Mouse (Mus musculus): Measurements from ENCODE around the gene Abraxas2.

Gene Abraxas2

DNA sequence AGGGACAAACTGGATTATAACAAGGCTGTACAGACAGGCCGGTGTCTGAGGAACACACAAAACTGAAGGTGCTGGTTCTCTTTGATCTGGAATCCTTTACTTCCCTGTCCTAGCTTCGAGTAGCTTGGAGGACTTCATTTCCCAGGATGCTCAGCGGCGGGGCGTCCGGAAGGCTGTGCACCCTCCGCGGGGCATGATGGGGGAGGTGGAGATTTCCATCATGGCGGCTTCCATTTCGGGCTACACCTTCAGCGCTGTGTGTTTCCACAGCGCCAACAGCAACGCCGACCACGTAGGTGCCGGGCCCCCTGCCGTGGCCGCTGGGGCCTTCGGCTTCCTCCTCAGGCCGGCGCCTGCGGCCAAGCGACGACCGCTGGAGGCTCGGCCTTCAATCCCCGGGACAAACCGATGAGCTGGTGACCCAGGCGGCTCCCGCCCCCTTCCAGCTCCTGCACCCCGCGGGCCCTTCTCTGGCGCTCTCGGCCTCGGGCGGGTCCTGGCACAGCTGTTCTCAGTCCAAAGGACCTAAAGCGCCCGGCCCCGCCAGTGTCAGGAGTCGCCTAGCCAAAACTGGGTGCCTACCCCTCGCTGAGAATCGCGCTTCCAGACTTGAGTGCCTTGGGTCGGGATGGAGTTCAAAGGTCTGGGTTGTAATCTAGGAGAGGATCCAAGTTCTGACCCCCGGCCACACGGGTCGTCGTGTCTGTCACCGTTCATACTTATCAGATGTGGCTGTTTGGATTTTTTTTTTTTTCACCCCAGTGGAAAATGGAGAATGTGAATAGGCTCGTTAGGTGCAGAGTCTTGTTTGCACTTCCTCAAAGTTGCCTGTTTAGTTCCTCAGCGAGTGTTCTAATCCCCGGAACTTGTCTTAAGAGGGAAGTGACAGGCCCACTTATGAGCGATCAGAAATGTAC, at the start of gene Abraxas2:
Gene Abraxas2 (plus strand): TSS at position 184 of the 917 bp plus-strand sequence.
- peak; percentile 79 for DNase-seq (ENCODE audit: low spot score)

DNA sequence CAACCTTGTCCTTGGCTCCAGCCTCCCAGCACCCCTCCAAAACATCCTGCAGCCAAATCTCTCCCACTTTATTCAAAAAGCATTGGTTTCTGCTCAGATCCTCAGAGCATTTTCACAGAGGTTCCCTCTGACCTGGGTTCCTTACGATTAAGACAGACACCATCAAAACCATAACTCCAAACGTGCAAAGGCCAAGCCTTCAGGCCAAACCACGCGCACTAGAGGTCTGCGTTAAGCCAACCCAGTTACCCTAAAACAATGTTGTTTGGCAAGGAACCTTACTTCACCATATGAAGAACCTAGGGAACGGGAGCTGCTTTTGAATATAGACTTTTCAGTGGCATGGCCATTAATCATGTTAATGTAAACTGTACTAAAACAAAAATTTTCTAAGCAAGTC, 49.3 kb upstream of the Abraxas2 start:
- no peak for DNase-seq (ENCODE audit: low spot score)

DNA sequence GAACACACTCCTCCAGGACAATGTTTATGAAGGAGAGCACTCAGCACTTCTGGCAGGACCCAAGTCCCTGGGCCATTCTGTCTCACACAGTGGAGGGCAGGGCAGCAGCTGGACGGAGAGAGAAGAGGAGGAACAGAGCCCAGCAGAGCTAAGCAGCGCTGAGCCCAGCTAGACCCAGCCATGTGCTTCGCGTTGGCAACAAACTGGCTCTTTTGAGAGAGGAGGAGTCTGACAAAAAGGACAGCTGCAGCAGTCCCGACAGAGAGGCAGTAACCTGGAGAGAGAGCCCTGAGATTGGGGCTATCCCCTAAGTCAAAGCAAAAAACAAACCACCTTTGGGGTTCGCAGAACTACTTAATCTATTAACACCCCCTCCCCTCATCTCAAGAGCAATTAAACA, 48.7 kb upstream of the Abraxas2 start:
- DNase-seq (ENCODE audit: low spot score) = no peak

- peak; percentile 89 for DNase-seq (ENCODE audit: low spot score)
Measured at GRCm38 (mm10) chr7:132810879-132811278, 48.1 kb upstream of the Abraxas2 start.

- no peak for DNase-seq (ENCODE audit: low spot score)
Measured at GRCm38 (mm10) chr7:132811716-132812618, 47.1 kb upstream of the Abraxas2 start.

DNA sequence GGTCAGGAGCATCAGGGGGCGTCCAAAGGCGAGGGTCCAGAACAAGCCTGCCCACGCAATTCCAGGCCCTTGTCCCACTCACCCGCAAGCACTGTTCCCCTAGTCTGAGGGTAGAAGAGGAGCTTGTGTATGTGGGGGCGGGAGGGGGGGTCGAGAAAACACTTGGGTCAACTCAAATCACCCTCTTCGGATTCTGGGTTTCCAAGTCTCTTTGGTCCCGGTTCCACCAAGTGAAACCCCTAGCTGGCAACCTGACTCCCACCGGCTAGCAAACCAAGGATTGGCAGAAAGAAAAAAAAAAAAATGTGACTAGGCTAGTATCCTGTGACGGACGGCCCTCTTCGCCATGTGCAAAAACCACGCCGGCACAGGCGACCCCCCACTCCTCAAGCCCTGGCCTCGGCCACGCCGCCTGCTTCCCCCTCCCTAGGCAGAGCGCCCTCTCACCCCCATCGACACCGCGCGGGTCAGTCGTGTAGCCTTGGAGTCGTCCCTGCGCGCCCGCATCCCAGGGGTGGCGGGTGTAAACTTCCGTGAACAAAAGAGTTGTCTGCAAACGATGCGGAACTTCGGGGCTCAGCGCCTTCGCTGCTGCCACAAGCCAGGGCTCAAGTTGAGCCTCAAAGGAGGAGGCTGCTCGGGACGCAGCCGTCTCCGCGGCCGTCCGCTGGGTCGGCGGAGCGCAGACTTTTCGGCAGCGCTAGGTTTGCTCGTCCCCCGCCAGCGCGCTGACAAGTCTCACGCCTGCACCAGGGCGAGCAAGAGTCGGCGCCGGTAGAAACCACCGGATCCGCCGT, 46.2 kb upstream of the Abraxas2 start:
- no peak for DNase-seq (ENCODE audit: low spot score)

GRCm38 (mm10) chr7:132813416-132814088, 45.5 kb upstream of the Abraxas2 start, which contains the start of gene Fam53b:
Fam53b (minus strand) TSS chr7:132813886.
- peak; percentile 58 for DNase-seq (ENCODE audit: low spot score)

DNA sequence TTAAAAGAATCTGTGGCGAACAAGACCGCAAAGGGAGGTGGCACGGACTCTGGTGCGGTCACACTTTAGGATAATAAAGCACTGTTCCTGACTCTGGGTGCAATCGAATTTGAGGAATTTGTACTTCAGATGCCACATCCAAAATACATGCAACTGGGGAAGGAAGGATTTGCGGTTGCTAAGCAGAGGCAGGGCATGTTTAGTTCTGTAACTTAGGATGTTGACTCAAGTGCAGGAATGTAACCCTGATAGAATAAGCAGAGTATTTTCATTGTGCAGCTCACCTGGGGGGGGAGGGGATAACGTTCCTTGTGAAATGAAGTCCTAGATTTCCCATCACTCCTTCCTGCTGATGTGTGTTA, 45.0 kb upstream of the Abraxas2 start:
- no peak for DNase-seq (ENCODE audit: low spot score)

- no peak for DNase-seq (ENCODE audit: low spot score)
Measured at GRCm38 (mm10) chr7:132815081-132815480, 43.9 kb upstream of the Abraxas2 start.

DNA sequence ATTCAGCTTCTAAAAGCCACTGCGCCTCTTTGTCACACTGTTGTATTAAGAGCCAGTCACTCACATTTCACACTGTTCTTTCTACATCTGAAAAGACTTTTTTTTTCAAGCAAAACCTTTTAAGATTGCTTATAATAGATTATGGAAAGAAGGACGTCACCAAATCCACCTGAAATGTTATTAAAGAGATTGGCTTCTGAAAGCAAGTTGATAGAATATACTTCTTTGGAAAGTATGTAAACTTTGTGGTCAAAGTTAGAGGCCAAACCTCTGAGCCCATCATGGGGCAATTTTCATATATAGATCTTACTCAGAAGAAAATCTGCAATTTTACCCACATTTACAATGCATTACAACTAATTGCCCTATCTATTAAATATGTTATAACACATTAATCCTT, 42.5 kb upstream of the Abraxas2 start:
- DNase-seq (ENCODE audit: low spot score) = no peak

DNA sequence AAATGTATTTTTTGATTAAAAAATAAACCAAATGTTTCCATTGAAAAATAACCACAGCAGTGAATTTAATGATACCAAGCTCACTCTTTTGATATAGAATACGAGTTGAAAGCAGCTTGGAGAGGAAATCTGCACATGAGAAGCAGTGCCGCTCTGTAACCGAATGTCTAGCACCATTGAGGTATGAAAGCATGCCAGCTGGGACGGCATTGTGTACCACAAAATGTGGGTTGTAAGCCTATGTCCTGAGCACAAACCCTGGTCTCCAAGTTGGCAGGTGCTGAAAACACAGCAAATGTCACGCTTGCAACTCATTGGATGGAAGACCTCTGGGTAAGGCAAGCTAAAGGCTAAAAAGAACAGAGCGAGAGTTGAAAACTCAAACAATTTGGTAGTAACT, 42.0 kb upstream of the Abraxas2 start:
- DNase-seq (ENCODE audit: low spot score) = no peak

DNA sequence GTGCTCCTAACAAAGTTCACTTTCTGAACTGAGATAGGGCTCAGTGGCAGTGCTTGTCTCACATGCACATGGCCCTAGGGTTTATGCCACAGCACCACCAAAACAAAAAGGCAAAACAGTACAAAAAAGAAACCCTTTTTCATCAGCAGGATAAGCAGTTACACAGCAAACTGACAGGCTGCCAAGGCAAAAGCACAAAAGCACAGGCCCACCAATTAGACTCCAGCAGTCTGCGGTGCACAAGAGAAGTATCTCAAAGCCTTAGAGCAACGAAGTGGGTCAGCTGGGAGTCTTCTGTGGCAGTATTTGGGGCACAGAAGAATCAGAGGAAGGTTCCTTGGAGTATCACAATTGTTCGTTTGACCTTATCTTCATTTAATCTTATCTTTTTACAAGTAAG, 38.3 kb upstream of the Abraxas2 start:
- DNase-seq (ENCODE audit: low spot score) = no peak

GRCm38 (mm10) chr7:132823832-132824231, 35.2 kb upstream of the Abraxas2 start:
- DNase-seq (ENCODE audit: low spot score) = no peak

DNA sequence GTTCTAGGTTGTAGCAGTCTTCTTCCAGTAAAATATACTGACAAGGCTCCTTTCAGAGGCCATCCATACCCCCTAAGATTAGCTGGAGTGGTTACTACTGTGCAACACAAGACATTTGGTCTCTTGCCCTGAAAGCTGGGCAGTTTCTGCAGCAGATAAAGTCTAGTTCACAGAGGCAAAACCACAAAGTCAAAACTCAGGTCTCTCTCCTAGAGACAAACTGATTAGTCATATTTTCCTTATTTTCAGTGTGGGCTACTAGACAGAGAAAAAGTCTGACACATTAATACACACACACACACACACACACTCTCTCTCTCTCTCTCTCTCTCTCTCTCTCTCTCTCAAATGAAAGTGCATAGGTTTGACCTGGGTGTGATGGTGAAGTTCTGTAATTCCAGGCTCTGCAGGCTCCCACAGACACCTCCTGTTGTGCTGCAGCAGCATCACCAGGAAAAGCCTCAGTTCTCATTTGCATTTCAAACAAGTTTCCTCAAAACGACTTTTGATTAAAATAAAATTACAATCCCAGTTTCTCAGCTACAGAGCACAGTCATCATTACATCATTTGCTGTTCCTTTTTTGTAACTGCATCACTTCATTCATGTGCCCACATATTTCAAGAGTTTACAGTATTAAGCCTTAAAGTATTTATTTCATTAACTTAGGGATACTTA, 34.5 kb upstream of the Abraxas2 start:
- DNase-seq (ENCODE audit: low spot score) = no peak

GRCm38 (mm10) chr7:132830955-132831354, 28.1 kb upstream of the Abraxas2 start:
- DNase-seq (ENCODE audit: low spot score) = no peak

GRCm38 (mm10) chr7:132841287-132841686, 17.7 kb upstream of the Abraxas2 start:
- no peak for DNase-seq (ENCODE audit: low spot score)

DNA sequence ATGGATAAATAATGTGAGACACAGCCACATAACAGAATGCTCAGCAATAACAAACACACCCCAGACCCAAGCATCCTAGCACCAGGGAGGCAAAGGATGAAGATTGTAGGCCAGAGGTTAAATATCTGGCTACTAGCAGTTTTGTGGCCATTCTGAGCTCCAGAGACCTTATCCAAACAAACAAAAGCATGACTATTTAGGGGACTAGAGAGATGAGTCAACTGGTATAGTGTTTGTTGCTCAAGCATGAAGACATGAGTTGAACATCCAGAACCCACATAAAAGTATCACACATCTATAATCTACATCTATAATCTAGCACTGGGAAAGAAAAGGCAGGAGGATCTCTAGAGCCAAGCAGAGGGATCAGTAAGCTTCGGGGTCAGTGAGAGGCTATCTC, 16.6 kb upstream of the Abraxas2 start:
- no peak for DNase-seq (ENCODE audit: low spot score)

- no peak for DNase-seq (ENCODE audit: low spot score)
Measured at GRCm38 (mm10) chr7:132843152-132843551, 15.9 kb upstream of the Abraxas2 start.

DNA sequence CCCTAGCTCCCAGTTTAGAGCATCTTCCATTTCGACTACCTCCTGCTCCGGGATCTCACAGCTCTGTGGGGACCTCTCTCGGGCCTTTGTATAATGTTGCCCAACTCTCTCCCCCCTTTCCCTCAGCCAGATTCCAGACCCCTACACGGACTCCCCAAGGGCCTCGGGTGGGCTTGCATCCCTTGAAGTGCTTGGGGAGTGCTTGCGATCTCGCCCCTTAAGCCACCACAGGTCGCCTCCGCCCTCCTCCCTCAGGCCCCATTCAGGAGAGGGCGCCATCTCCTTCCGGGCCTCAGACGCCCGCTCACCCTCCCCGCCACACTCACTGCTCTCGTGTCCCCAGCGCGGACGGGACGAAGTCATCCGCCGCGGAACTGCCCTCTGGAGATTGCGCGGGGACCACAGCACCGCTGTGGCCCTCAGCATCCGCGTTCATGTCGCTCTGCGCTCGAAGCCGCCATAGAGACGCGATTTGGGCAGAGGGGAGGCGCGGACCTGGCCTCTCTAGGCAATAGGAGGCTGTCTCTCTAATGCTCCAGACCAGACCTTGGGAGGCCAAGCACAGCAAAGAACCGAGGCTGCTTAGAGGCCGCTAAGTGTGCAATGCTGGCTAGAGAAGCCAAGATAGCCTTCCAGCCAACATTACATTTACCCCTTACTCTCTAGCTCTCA, 6.7 kb upstream of the Abraxas2 start, which contains the start of gene Eef1akmt2:
Gene Eef1akmt2 (minus strand): TSS at position 501 of the 672 bp plus-strand sequence.
- peak; percentile 70 for DNase-seq (ENCODE audit: low spot score)

DNA sequence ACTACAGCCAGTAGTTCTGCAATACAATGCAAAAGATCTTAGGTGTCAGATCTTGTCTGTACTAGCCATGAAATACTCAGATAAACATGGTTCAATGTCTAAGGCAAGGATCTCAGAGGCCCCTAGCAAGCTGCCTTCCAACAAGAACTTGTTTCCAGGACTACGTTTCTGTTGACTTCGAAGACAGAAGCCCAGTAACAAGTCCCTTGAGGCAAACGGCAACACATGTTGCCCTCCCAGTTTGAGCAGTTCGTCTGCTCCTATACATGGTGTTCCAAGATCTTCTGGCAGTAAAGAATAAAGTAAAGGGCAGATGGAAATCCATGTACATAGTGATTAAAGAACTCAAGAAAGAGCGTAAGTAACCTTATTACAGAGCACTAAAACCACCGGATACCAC, 5.7 kb upstream of the Abraxas2 start:
- DNase-seq (ENCODE audit: low spot score) = no peak
